Mouse (Mus musculus): ENCODE data around the gene Nipal3. TPM values are rescaled to one million over a fixed set of nuclear protein-coding genes. Genes with fewer than 3 reads are reported as not detected.
A peak's percentile ranks its signal among the peaks of the same experiment; 100 is the strongest.

Gene Nipal3
- polyA plus RNA-seq, 1 experiment from 2014 or later: 7.2 TPM

GRCm38 (mm10) chr4:135433086-135433442 is 61.8 kb downstream of the Nipal3 start:
- Histone ChIP-seq H3K4me2 (replicated peaks) (peak overlapping the region; percentile 96), H3K4me1 (replicated peaks; ENCODE audit: control insufficient read depth, insufficient read depth, low read length) (peaks cover 7% of the 10 kb centered on the region), H3K4me3 (replicated peaks; ENCODE audit: low read length) (peak overlapping the region; percentile 77), H3K27me3 (ENCODE audit: control insufficient read depth, insufficient read depth, low read length) (no peaks in the 10 kb centered on the region), H3K36me3 (replicated peaks; ENCODE audit: control insufficient read depth, insufficient read depth) (no peaks in the 10 kb centered on the region), H3K9ac (peak overlapping the region; percentile 87), H3K27ac (peak overlapping the region; percentile 60; the same call in 1 of the 2 replicates), H3K9me3 (ENCODE audit: control insufficient read depth, low read length) (no peaks in the 10 kb centered on the region)
- no peak for ATAC-seq (ENCODE audit: low FRiP score)
- 6% methylated on average over 10 of the region's 10 CpGs for WGBS
- DNase-seq (ENCODE audit: low spot score): peak; percentile 33

DNA sequence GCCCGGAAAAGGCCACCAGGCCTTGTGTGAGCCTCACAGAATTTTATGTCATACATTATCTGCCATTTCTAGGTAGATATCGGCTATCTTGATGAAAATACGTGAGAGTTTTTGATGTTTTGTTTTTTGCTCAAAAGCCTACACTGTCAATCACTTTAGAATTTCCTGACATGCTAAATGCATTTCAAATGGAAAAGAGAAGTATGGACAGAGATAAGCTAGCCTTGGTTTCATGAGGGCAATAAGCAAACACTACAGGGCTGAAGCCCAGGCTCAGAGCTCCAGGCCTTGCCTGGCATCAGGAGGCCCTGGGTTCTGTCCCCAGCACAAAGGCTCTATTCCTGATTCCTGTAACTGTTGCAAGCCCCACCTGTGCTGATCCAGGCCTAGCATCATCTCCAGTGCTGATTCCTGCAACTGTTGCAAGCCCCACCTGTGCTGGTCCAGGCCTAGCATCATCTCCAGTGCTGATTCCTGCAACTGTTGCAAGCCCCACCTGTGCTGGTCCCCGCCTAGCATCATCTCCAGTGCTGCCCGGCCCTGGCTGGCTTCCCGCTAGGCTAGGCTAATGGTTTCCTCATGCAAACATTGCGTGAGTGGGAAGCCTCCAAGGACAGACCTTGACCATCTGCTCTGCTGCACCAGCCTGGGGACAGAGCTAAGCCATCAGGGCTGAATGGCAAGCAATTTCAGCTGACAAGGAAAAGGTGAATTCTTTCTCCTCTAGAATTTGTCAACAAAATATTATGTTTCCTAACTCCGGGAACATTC is 64.7 kb downstream of the Nipal3 start:
- no peak for ATAC-seq (ENCODE audit: low FRiP score)
- Histone ChIP-seq H3K4me1 (replicated peaks; ENCODE audit: control insufficient read depth, insufficient read depth, low read length) (peaks cover 7% of the 10 kb centered on the region), H3K27ac (no peak overlapping the region), H3K27me3 (ENCODE audit: control insufficient read depth, insufficient read depth, low read length) (no peaks in the 10 kb centered on the region), H3K4me2 (replicated peaks) (no peak overlapping the region), H3K9ac (no peak overlapping the region), H3K9me3 (ENCODE audit: control insufficient read depth, low read length) (no peaks in the 10 kb centered on the region), H3K36me3 (replicated peaks; ENCODE audit: control insufficient read depth, insufficient read depth) (peaks cover under 1% of the 10 kb centered on the region; the same call in 1 of the 2 replicates), H3K4me3 (replicated peaks; ENCODE audit: low read length) (no peak overlapping the region)
- 77% methylated on average over 8 of the region's 8 CpGs for WGBS
- DNase-seq (ENCODE audit: low spot score): no peak

DNA sequence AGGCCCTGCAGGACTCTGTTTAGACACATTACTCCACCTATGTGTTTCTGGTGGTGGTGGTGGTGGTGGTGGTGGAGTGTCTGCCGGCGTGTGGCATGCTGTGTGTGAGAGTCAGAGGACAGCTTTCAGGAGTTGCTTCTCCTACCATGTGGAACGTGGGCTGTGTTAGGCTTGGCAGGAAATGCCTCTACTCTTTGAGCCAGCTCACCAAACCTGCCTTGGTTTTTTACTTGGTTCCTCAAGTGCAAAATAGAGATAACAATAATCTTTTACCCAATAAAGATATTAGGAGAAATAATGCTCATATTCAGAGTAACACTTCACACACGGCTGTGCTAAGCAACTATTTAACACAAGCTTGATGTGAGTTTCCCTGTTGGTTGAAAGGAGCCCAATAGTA is 65.5 kb downstream of the Nipal3 start:
- Histone ChIP-seq H3K9me3 (ENCODE audit: control insufficient read depth, low read length) (no peaks in the 10 kb centered on the region), H3K27ac (no peak overlapping the region), H3K4me3 (replicated peaks; ENCODE audit: low read length) (no peak overlapping the region), H3K9ac (no peak overlapping the region), H3K4me1 (replicated peaks; ENCODE audit: control insufficient read depth, insufficient read depth, low read length) (peaks cover 3% of the 10 kb centered on the region), H3K4me2 (replicated peaks) (no peak overlapping the region), H3K36me3 (replicated peaks; ENCODE audit: control insufficient read depth, insufficient read depth) (peaks cover 7% of the 10 kb centered on the region), H3K27me3 (ENCODE audit: control insufficient read depth, insufficient read depth, low read length) (no peaks in the 10 kb centered on the region)
- ATAC-seq (ENCODE audit: low FRiP score): no peak
- WGBS: 95% methylated on average over 4 of the region's 4 CpGs
- no peak for DNase-seq (ENCODE audit: low spot score)

GRCm38 (mm10) chr4:135426587-135426986 is 68.3 kb downstream of the Nipal3 start:
- Histone ChIP-seq H3K9me3 (ENCODE audit: control insufficient read depth, low read length) (no peaks in the 10 kb centered on the region), H3K27me3 (ENCODE audit: control insufficient read depth, insufficient read depth, low read length) (no peaks in the 10 kb centered on the region), H3K4me2 (replicated peaks) (no peak overlapping the region), H3K4me3 (replicated peaks; ENCODE audit: low read length) (no peak overlapping the region), H3K27ac (no peak overlapping the region), H3K4me1 (replicated peaks; ENCODE audit: control insufficient read depth, insufficient read depth, low read length) (no peaks in the 10 kb centered on the region), H3K36me3 (replicated peaks; ENCODE audit: control insufficient read depth, insufficient read depth) (peaks cover 33% of the 10 kb centered on the region), H3K9ac (no peak overlapping the region)
- no peak for ATAC-seq (ENCODE audit: low FRiP score)
- WGBS: 96% methylated on average over 7 of the region's 7 CpGs
- DNase-seq (ENCODE audit: low spot score): no peak

GRCm38 (mm10) chr4:135425625-135426024 is 69.2 kb downstream of the Nipal3 start:
- no peak overlapping the region for H3K27ac ChIP-seq
- DNase-seq (ENCODE audit: low spot score) (no peak), ATAC-seq (ENCODE audit: low FRiP score) (no peak)
- no peaks in the 10 kb centered on the region for H3K4me1 ChIP-seq (replicated peaks; ENCODE audit: control insufficient read depth, insufficient read depth, low read length)
- no peaks in the 10 kb centered on the region for H3K9me3 ChIP-seq (ENCODE audit: control insufficient read depth, low read length)
- H3K4me2 ChIP-seq (replicated peaks): no peak overlapping the region
- peaks cover 42% of the 10 kb centered on the region for H3K36me3 ChIP-seq (replicated peaks; ENCODE audit: control insufficient read depth, insufficient read depth)
- H3K9ac ChIP-seq: no peak overlapping the region
- H3K4me3 ChIP-seq (replicated peaks; ENCODE audit: low read length): no peak overlapping the region
- H3K27me3 ChIP-seq (ENCODE audit: control insufficient read depth, insufficient read depth, low read length): no peaks in the 10 kb centered on the region
- 88% methylated on average over 9 of the region's 9 CpGs for WGBS

GRCm38 (mm10) chr4:135420961-135421360 is 73.9 kb downstream of the Nipal3 start:
- Histone ChIP-seq H3K27me3 (ENCODE audit: control insufficient read depth, insufficient read depth, low read length) (no peaks in the 10 kb centered on the region), H3K4me1 (replicated peaks; ENCODE audit: control insufficient read depth, insufficient read depth, low read length) (no peaks in the 10 kb centered on the region), H3K9ac (no peak overlapping the region), H3K4me2 (replicated peaks) (no peak overlapping the region), H3K27ac (no peak overlapping the region), H3K36me3 (replicated peaks; ENCODE audit: control insufficient read depth, insufficient read depth) (peaks cover 89% of the 10 kb centered on the region), H3K9me3 (ENCODE audit: control insufficient read depth, low read length) (no peaks in the 10 kb centered on the region), H3K4me3 (replicated peaks; ENCODE audit: low read length) (no peak overlapping the region)
- DNase-seq (ENCODE audit: low spot score) (no peak), ATAC-seq (ENCODE audit: low FRiP score) (no peak)
- 96% methylated on average over 13 of the region's 13 CpGs for WGBS

DNA sequence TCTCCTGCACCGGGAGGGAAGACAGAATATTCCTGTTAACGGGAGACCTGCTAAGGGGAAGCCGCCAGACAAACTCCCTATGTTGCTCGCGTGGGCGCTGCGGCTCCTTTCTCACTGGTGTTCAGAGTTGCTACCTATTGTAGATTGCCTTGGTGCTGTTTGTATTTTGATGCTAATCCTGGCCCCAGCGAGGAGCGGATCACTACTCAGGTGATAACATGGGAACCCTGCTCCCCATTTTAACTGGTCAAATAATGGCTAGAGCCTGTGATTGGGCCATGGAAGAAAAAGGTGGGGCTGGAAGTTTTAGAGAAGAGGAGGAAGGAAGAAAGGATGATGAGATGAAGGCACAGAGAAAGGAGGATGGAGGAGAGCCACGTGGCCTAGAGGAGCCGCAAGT is 74.4 kb downstream of the Nipal3 start:
- no peak overlapping the region for H3K9ac ChIP-seq
- H3K36me3 ChIP-seq (replicated peaks; ENCODE audit: control insufficient read depth, insufficient read depth): peaks cover 94% of the 10 kb centered on the region
- ATAC-seq (ENCODE audit: low FRiP score) (no peak), DNase-seq (ENCODE audit: low spot score) (no peak)
- WGBS: 80% methylated on average over 11 of the region's 11 CpGs
- H3K9me3 ChIP-seq (ENCODE audit: control insufficient read depth, low read length): no peaks in the 10 kb centered on the region
- H3K27ac ChIP-seq: no peak overlapping the region
- H3K4me3 ChIP-seq (replicated peaks; ENCODE audit: low read length): no peak overlapping the region
- H3K4me2 ChIP-seq (replicated peaks): no peak overlapping the region
- H3K27me3 ChIP-seq (ENCODE audit: control insufficient read depth, insufficient read depth, low read length): no peaks in the 10 kb centered on the region
- H3K4me1 ChIP-seq (replicated peaks; ENCODE audit: control insufficient read depth, insufficient read depth, low read length): no peaks in the 10 kb centered on the region

DNA sequence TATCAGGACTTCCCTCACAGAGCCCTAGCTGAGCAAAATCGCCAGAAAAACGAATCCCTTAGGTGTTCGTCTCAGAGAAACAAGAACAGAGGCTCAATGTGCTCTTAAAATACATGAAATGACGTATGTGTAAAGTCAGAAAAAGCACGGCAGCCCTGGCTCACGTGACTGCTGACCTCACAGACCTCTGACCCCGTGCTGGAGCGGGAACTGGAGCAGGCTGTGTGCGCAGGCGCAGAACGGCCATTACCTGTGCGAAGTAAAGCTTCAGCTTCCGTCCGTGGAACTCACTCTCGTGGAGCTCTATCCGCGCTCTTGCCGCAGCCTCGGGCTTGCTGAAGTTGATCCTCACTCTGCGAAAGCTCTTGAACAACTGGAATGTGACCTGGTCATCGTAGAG is 74.8 kb downstream of the Nipal3 start:
- Histone ChIP-seq H3K4me2 (replicated peaks) (no peak overlapping the region), H3K9me3 (ENCODE audit: control insufficient read depth, low read length) (no peaks in the 10 kb centered on the region), H3K4me3 (replicated peaks; ENCODE audit: low read length) (no peak overlapping the region), H3K27me3 (ENCODE audit: control insufficient read depth, insufficient read depth, low read length) (no peaks in the 10 kb centered on the region), H3K27ac (no peak overlapping the region), H3K36me3 (replicated peaks; ENCODE audit: control insufficient read depth, insufficient read depth) (peaks cover 96% of the 10 kb centered on the region), H3K4me1 (replicated peaks; ENCODE audit: control insufficient read depth, insufficient read depth, low read length) (no peaks in the 10 kb centered on the region), H3K9ac (no peak overlapping the region)
- 92% methylated on average over 21 of the region's 21 CpGs for WGBS
- no peak for ATAC-seq (ENCODE audit: low FRiP score)
- no peak for DNase-seq (ENCODE audit: low spot score)

- no peaks in the 10 kb centered on the region for H3K27me3 ChIP-seq (ENCODE audit: control insufficient read depth, insufficient read depth, low read length)
- 94% methylated on average over 21 of the region's 21 CpGs for WGBS
- no peaks in the 10 kb centered on the region for H3K4me1 ChIP-seq (replicated peaks; ENCODE audit: control insufficient read depth, insufficient read depth, low read length)
- H3K9ac ChIP-seq: no peak overlapping the region
- H3K4me3 ChIP-seq (replicated peaks; ENCODE audit: low read length): no peak overlapping the region
- H3K9me3 ChIP-seq (ENCODE audit: control insufficient read depth, low read length): no peaks in the 10 kb centered on the region
- ATAC-seq (ENCODE audit: low FRiP score) (no peak), DNase-seq (ENCODE audit: low spot score) (no peak)
- no peak overlapping the region for H3K4me2 ChIP-seq (replicated peaks)
- H3K27ac ChIP-seq: no peak overlapping the region
- peaks cover 79% of the 10 kb centered on the region for H3K36me3 ChIP-seq (replicated peaks; ENCODE audit: control insufficient read depth, insufficient read depth)
These were observed 78.5 kb downstream of the Nipal3 start for GRCm38 (mm10) chr4:135416367-135416766.

DNA sequence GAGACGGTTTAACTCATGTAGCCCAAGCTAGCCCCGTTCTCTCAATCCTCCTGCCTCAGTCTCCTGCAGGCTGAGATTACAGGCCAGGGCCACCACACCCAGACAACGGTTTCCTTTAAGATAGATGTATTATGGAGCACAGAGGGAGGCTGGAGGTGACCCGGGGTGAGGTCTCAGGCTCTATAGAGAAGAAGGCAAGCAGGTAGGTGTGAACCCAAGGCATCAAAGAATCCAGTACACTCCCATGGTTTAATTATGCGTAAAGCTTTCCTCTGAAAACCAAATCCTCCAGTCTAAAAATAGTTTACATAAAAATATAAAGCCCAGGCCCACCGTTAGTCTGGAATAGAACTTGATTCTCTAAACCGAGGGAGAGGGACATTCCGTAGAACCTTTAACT is 81.3 kb downstream of the Nipal3 start:
- no peaks in the 10 kb centered on the region for H3K4me1 ChIP-seq (replicated peaks; ENCODE audit: control insufficient read depth, insufficient read depth, low read length)
- WGBS: 88% methylated on average over 8 of the region's 8 CpGs
- H3K36me3 ChIP-seq (replicated peaks; ENCODE audit: control insufficient read depth, insufficient read depth): peaks cover 51% of the 10 kb centered on the region
- H3K9ac ChIP-seq: no peak overlapping the region
- no peak overlapping the region for H3K4me2 ChIP-seq (replicated peaks)
- no peak overlapping the region for H3K27ac ChIP-seq
- no peaks in the 10 kb centered on the region for H3K9me3 ChIP-seq (ENCODE audit: control insufficient read depth, low read length)
- no peaks in the 10 kb centered on the region for H3K27me3 ChIP-seq (ENCODE audit: control insufficient read depth, insufficient read depth, low read length)
- DNase-seq (ENCODE audit: low spot score) (no peak), ATAC-seq (ENCODE audit: low FRiP score) (no peak)
- H3K4me3 ChIP-seq (replicated peaks; ENCODE audit: low read length): no peak overlapping the region

Data from hindbrain, embryonic 14.5 days (tissue).